Mouse (Mus musculus) hindbrain, embryonic 10.5 days (tissue): ENCODE data around the gene Fbxl19. TPM values are rescaled to one million over a fixed set of nuclear protein-coding genes. Genes with fewer than 3 reads are reported as not detected.
"Not testable (repeated sequence)": the region's sequence is repeated elsewhere in the genome, so short reads cannot be mapped to it uniquely, and the experiment has no call there.

Experiments
- DNase-seq: peaks from one replicate; pipeline ENCODE4 v3.0.0-alpha.2; 2017; ENCODE audit warnings: low spot score
- H3K27ac ChIP-seq: fragments of 300-500 bp; sonication (generic); 2 replicates; pipeline ENCODE4 v1.5.1; 2016; ENCODE audit warnings: mild to moderate bottlenecking, moderate library complexity
- H3K27me3 ChIP-seq: fragments of 300-500 bp; sonication (generic); 2 replicates; pipeline ENCODE4 v1.6.1; 2016; ENCODE audit warnings: mild to moderate bottlenecking; ENCODE audit not compliant: poor library complexity, insufficient read depth, severe bottlenecking
- H3K36me3 ChIP-seq: fragments of 300-500 bp; sonication (generic); 2 replicates; pipeline ENCODE4 v1.6.1; 2016; ENCODE audit warnings: mild to moderate bottlenecking, moderate library complexity
- H3K4me1 ChIP-seq: fragments of 300-500 bp; sonication (generic); replicated peaks from 2 replicates; pipeline ENCODE4 v1.6.1; 2016; ENCODE audit warnings: mild to moderate bottlenecking
- H3K4me3 ChIP-seq: fragments of 300-500 bp; sonication (generic); 2 replicates; pipeline ENCODE4 v1.5.1; 2016; ENCODE audit warnings: mild to moderate bottlenecking, moderate library complexity
- H3K9me3 ChIP-seq: fragments of 300-500 bp; sonication (generic); 2 replicates; pipeline ENCODE4 v1.6.1; 2016; ENCODE audit warnings: mild to moderate bottlenecking, moderate library complexity
- WGBS: fragments of 180-500 bp; shearing (Covaris S2); methylation state at CpG from one replicate; pipeline ENCODE4 v1.1.7; 2016; 5-methylcytosine and 5-hydroxymethylcytosine counted together
- polyA plus RNA-seq: library from polyadenylated mRNA; unstranded; fragments of >200 nt; fragmentation: Nextera tagmentation; extraction: Ambion mirVana; gene quantifications from 2 replicates; pipeline ENCODE4 v1.2.1, GENCODE M21; 2016

Gene Fbxl19
- polyA plus RNA-seq, 1 experiment from 2014 or later: 8.9 TPM

GRCm38 (mm10) chr7:127711456-127711855, 32.9 kb upstream of the Fbxl19 start:
- Histone ChIP-seq H3K27ac (peak overlapping the region; percentile 88; the same call in 1 of the 2 replicates), H3K36me3 (peaks cover 6% of the 10 kb centered on the region; the same call in 1 of the 2 replicates), H3K9me3 (no peaks in the 10 kb centered on the region), H3K4me3 (no peak overlapping the region), H3K27me3 (peaks cover 4% of the 10 kb centered on the region), H3K4me1 (peaks cover 70% of the 10 kb centered on the region)
- WGBS: 72% methylated on average over 3 of the region's 3 CpGs
- DNase-seq: no peak

- H3K27me3 ChIP-seq: peaks cover 8% of the 10 kb centered on the region
- no peaks in the 10 kb centered on the region for H3K36me3 ChIP-seq
- H3K4me3 ChIP-seq: peak within 1 kb of the TSS; percentile 49
- H3K27ac ChIP-seq: peak within 1 kb of the TSS; percentile 88
- peaks cover 69% of the 10 kb centered on the region for H3K4me1 ChIP-seq
- H3K9me3 ChIP-seq: no peaks in the 10 kb centered on the region
- 1% methylated on average over 28 of the region's 28 CpGs for WGBS
- DNase-seq: peak; percentile 85
Observed at GRCm38 (mm10) chr7:127712461-127713385, 31.6 kb upstream of the Fbxl19 start, which contains the start of gene Ctf1. Gene Ctf1 (plus strand): TSS chr7:127712736.

GRCm38 (mm10) chr7:127714816-127715215, 29.5 kb upstream of the Fbxl19 start:
- WGBS: 86% methylated on average over 4 of the region's 4 CpGs
- Histone ChIP-seq H3K27ac (no peak overlapping the region), H3K36me3 (no peaks in the 10 kb centered on the region), H3K4me3 (no peak overlapping the region), H3K4me1 (peaks cover 57% of the 10 kb centered on the region), H3K27me3 (peaks cover 8% of the 10 kb centered on the region), H3K9me3 (no peaks in the 10 kb centered on the region)
- no peak for DNase-seq

DNA sequence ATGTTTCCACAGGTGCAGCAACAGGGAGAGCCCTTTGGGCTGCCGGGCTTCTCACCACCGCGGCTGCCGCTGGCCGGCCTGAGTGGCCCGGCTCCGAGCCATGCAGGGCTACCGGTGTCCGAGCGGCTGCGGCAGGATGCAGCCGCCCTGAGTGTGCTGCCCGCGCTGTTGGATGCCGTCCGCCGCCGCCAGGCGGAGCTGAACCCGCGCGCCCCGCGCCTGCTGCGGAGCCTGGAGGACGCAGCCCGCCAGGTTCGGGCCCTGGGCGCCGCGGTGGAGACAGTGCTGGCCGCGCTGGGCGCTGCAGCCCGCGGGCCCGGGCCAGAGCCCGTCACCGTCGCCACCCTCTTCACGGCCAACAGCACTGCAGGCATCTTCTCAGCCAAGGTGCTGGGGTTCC, 27.4 kb upstream of the Fbxl19 start:
- 2% methylated on average over 41 of the region's 41 CpGs for WGBS

GRCm38 (mm10) chr7:127718339-127718738, 26.0 kb upstream of the Fbxl19 start:
- no peaks in the 10 kb centered on the region for H3K36me3 ChIP-seq
- DNase-seq: no peak
- no peak overlapping the region for H3K4me3 ChIP-seq
- WGBS: 90% methylated on average over 6 of the region's 6 CpGs
- no peaks in the 10 kb centered on the region for H3K9me3 ChIP-seq
- peaks cover 34% of the 10 kb centered on the region for H3K4me1 ChIP-seq
- H3K27me3 ChIP-seq: peaks cover 8% of the 10 kb centered on the region
- no peak overlapping the region for H3K27ac ChIP-seq

More for the DNA sequence above, 27.4 kb upstream of the Fbxl19 start:
- peaks cover 8% of the 10 kb centered on the region for H3K27me3 ChIP-seq
- peak overlapping the region; percentile 84 for H3K27ac ChIP-seq
- H3K9me3 ChIP-seq: no peaks in the 10 kb centered on the region
- H3K36me3 ChIP-seq: no peaks in the 10 kb centered on the region
- H3K4me1 ChIP-seq: peaks cover 47% of the 10 kb centered on the region
- H3K4me3 ChIP-seq: peak overlapping the region; percentile 55
- DNase-seq: peak; percentile 77

- Histone ChIP-seq H3K27ac (no peak overlapping the region), H3K27me3 (peaks cover 8% of the 10 kb centered on the region), H3K4me3 (no peak overlapping the region), H3K4me1 (peaks cover 26% of the 10 kb centered on the region), H3K36me3 (no peaks in the 10 kb centered on the region), H3K9me3 (no peaks in the 10 kb centered on the region)
- 88% methylated on average over 6 of the region's 6 CpGs for WGBS
- DNase-seq: no peak
Observed at GRCm38 (mm10) chr7:127719258-127719657, 25.1 kb upstream of the Fbxl19 start.

- no peak overlapping the region for H3K4me3 ChIP-seq
- peaks cover 4% of the 10 kb centered on the region; the same call in 1 of the 2 replicates for H3K4me1 ChIP-seq
- H3K36me3 ChIP-seq: no peaks in the 10 kb centered on the region
- no peak for DNase-seq
- H3K27me3 ChIP-seq: no peaks in the 10 kb centered on the region
- WGBS: 32% methylated on average over 2 of the region's 2 CpGs
- no peaks in the 10 kb centered on the region for H3K9me3 ChIP-seq
- no peak overlapping the region for H3K27ac ChIP-seq
Observed at GRCm38 (mm10) chr7:127725490-127725889, 18.9 kb upstream of the Fbxl19 start.

- Histone ChIP-seq H3K4me3 (no peak overlapping the region), H3K36me3 (no peaks in the 10 kb centered on the region), H3K27me3 (no peaks in the 10 kb centered on the region), H3K27ac (no peak overlapping the region), H3K4me1 (peaks cover 4% of the 10 kb centered on the region; the same call in 1 of the 2 replicates), H3K9me3 (no peaks in the 10 kb centered on the region)
- 55% methylated on average over 6 of the region's 6 CpGs for WGBS
- DNase-seq: no peak
Observed at GRCm38 (mm10) chr7:127725924-127726323, 18.4 kb upstream of the Fbxl19 start.

GRCm38 (mm10) chr7:127727898-127728297, 16.4 kb upstream of the Fbxl19 start:
- no peaks in the 10 kb centered on the region for H3K9me3 ChIP-seq
- no peaks in the 10 kb centered on the region for H3K36me3 ChIP-seq
- no peak overlapping the region for H3K27ac ChIP-seq
- DNase-seq: no peak
- H3K27me3 ChIP-seq: no peaks in the 10 kb centered on the region
- WGBS: 89% methylated on average over 7 of the region's 7 CpGs
- H3K4me1 ChIP-seq: peaks cover 4% of the 10 kb centered on the region; the same call in 1 of the 2 replicates
- H3K4me3 ChIP-seq: no peak overlapping the region

DNA sequence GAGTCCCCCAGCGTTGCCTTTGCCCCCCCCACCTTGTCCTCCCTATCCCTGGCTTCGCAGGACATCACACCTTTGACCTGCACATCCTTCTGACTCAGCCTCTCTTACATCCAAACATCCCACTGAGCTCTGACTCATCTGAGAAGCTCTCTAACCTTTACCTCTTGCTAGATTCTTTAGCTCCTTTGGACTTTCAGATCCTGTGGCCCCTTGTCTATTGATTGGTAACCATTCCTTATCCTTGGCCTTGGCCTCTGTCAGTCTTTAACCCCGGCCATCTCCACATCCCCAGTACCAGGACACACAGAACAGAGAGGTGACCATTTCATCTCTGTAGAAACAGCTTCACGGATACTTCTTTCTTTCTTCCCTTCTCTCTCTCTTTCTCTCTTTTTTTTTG, 14.2 kb upstream of the Fbxl19 start:
- H3K36me3 ChIP-seq: no peaks in the 10 kb centered on the region
- H3K4me1 ChIP-seq: peaks cover 4% of the 10 kb centered on the region; the same call in 1 of the 2 replicates
- no peaks in the 10 kb centered on the region for H3K27me3 ChIP-seq
- no peaks in the 10 kb centered on the region for H3K9me3 ChIP-seq
- 77% methylated on average over 4 of the region's 4 CpGs for WGBS
- DNase-seq: no peak
- H3K27ac ChIP-seq: no peak overlapping the region
- H3K4me3 ChIP-seq: no peak overlapping the region

GRCm38 (mm10) chr7:127732066-127732465, 12.3 kb upstream of the Fbxl19 start, which contains the start of gene Ctf2:
Gene Ctf2 (minus strand): TSS chr7:127732166.
- WGBS: no CpG with 5 or more reads among the region's 5 CpGs
- not testable (repeated sequence) for H3K4me1 ChIP-seq, H3K9me3 ChIP-seq, H3K4me3 ChIP-seq, H3K27ac ChIP-seq, H3K27me3 ChIP-seq, H3K36me3 ChIP-seq, DNase-seq

DNA sequence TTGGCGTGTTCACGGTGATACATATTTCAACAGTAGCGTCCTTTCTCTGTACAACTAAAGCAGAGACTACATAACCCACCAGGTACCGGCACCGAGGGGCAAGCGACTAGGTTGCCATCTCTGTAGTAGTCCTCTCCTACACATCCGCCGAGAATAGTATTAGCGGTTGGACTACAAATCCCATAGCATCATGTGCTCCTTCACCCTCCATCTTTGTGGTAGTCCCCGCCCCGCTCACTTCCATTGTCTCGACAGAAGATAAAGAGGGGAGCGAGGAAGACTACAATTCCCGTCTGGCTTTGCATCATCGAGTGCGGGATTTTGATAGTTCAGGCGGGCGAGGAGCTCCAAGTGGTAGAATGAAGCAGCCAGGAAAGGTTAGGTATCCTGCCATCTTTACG, 908 bp downstream of the Fbxl19 start:
- Histone ChIP-seq H3K27ac (peak overlapping the region; percentile 98), H3K9me3 (no peaks in the 10 kb centered on the region), H3K4me3 (peak overlapping the region; percentile 94), H3K36me3 (peaks cover 28% of the 10 kb centered on the region), H3K4me1 (peaks cover 37% of the 10 kb centered on the region), H3K27me3 (no peaks in the 10 kb centered on the region)
- WGBS: under 1% methylated on average over 19 of the region's 19 CpGs
- peak; percentile 94 for DNase-seq
